Mouse (Mus musculus) central nervous system, embryonic 14 days (tissue): Measurements from ENCODE around the gene Ccdc8. TPM values are rescaled to one million over a fixed set of nuclear protein-coding genes. Genes with fewer than 3 reads are reported as not detected.

Experiments used
- polyA plus RNA-seq: library from polyadenylated mRNA; depleted of rRNA; stranded (reverse); fragments of >200 nt; gene quantifications from 2 replicates; pipeline ENCODE4 v1.2.3, GENCODE M21; 2012; rRNA removed

Gene Ccdc8
- polyA plus RNA-seq: 7.7 and 13.6 TPM in 2 replicates

DNA sequence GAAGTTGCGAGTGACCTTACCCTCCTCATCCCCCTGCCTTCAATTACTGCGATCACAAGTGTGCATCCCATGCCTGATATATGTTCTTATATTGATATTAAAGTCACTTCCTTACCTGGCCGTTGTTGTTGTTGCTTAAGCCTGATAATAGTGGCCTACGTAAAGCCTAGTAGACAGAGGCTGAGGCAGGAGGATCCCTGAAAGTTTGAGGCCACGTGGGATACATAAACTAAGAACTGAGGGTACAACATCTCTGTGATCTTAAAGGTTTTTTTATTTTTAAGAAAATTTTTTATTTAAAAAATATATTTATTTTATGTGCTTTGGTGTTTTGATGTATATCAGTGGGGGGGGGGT lies at the start of gene Ccdc8:
Gene Ccdc8, plus strand, starts transcription at position 258 of the 357 bp plus-strand sequence.

DNA sequence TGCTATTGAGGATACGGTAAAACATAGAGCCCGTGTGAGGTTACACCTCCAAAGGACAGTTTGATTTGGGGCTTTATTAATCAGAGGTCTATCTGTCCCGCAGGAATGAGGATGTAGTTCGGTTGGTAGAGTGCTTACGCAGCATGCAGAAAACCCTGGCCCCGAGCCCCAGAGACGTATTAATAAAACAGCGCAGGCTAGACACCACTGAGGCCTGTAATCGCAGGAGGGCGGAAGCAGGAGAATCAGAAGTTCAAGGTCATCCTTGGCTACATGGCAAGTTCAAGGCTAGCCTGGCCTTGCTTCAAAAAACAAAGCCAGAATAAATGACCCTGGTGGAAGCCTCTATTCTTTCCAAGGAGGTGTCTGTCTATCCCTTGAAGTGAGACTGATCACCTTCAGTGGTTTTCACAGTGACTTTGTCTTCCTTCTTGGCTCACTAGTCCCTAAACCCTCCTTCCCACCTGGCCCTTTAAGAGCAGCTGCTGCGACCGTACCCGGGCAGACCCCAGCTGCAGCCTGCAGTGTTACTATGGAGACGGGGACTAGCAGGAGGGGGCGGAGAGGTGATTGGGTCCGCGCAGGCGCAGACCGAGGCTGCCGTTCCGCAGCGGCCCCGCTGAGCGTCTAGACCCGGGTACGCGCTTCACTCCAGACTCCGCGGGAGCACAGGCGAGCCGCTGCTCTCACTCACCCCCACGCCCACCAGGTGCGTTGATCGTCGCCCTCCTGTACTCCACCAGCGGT lies 48.3 kb upstream of the Ccdc8 start, which contains the start of gene Pnmal2:
Gene Pnmal2, plus strand, starts transcription at position 622 of the 747 bp plus-strand sequence.

DNA sequence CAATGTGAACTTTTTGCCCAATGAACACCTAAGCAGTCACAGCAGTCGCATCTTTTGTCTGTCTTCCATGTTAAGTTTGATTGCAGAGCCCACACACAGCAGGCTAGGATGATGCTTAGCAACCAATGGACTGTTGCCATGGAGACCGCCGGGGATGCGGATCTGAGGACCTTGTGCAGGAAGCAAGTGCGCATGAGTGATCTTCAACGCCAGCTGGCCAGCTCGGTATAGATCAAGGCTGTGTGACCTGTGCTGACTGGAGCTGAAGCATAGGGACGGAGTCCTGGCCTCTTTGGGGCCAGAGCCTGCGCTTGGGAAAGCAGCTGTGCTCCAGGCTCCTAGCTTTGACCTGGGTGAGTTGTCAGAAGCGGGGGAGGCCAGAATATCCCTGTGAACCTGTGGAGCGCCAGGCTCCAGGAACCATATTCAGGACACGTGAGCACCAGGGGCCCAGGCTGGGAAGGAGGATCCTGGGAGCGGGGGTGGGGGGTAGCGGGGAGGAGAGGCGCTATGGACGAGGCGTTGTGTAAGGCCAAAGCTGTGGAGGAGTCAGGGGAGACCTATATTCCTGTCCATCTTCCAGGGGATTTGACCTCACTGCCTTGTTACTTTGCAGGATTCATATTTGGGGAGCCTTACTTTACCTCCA lies 32.8 kb upstream of the Ccdc8 start, which contains the start of gene Pnmal1:
Gene Pnmal1, plus strand, starts transcription at position 141 of the 649 bp plus-strand sequence.

DNA sequence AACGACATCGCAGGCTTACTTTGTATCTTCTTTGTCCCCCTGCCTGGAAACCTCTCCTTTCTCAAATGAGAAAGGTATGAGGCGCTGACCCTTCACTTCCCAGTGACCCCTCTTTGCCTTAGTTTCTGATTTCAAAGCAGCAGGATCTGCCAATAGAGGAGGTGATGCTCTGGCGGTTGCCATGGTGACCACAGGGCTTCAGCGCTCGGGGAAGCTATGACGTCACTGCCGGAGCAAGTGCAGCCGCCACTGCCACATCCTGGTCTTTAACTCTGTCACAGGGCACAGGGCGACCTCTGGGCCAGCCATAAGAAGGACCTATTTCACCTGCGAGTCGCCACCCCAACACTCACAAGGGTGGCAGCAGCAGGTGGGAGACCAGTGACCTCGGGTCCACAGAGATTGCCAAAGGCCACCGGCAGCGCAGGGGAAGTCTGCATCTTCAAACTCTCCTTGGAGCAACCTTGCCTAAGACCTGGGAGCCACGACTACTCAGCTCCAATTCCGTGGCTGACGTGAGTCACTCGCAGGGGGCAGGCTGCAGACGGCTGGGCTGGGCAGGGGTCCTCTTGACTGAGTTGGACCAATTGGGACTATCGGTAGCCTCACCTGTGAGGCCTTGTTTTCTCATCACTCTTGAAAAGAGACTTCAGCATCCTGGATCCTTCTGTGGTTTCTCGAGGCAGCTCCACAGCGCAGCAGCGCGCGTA lies 9.5 kb upstream of the Ccdc8 start, which contains the start of gene Gm42372:
Gene Gm42372, plus strand, starts transcription at position 228 of the 710 bp plus-strand sequence.

DNA sequence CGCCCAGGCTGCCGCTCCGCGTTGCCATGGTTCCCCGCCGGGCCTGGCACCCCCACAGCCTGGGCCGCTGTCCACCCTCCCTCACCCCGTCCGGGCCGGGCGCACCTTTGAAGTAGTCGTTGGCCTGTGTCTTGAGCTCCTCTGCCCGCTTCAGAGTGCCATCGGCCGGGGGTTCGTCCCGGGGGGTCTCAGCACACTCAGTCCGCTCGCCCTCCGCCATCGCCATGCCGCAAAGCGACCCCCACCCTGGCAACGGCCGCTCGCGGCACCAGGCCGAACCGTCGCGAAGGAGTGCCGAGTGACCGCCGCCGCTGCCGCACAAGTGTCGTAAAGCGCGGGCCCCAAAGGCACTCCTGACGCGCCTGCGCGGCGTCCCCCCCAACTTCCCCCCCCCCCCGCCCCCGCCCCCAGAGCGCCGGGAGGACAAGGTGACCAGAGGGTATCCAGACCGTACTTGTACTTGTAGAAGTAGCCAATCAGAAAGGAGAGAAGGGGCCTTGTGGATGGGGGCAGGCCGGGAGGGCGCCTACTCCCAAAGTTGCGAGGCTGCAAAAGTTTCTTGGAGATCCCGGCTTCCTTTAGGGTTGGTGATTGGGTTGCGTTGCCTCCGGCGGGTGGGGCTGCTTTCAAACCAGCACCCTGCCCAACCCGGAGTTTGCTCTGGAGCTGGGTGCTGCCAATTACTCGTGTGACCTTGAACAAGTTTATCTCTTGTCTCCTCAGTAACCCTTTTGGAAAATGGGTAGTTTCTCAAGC lies 35.3 kb downstream of the Ccdc8 start, which contains the start of gene Ppp5c:
Gene Ppp5c, minus strand, starts transcription at position 337 of the 756 bp plus-strand sequence.

Other genes starting within 250 kb of the Ccdc8 start
- 28.1 and 32.5 TPM in 2 replicates for gene Slc1a5, start 211.4 kb upstream of the Ccdc8 start, polyA plus RNA-seq
- 249 and 272 TPM in 2 replicates for gene Strn4, start 176.8 kb upstream of the Ccdc8 start, polyA plus RNA-seq
- 38.0 and 40.7 TPM in 2 replicates for gene Fkrp, start 176.0 kb upstream of the Ccdc8 start, polyA plus RNA-seq
- gene Prkd2, start 149.8 kb upstream of the Ccdc8 start, polyA plus RNA-seq: 13.3 and 16.4 TPM in 2 replicates
- gene Dact3, start 117.4 kb upstream of the Ccdc8 start, polyA plus RNA-seq: 34.5 and 44.4 TPM in 2 replicates
- 14.1 and 22.2 TPM in 2 replicates for gene Gng8, start 100.9 kb upstream of the Ccdc8 start, polyA plus RNA-seq
- 0.52 and 1.1 TPM in 2 replicates for gene Ptgir, start 86.2 kb upstream of the Ccdc8 start, polyA plus RNA-seq
- gene Calm3, start 68.6 kb upstream of the Ccdc8 start, polyA plus RNA-seq: 537 and 560 TPM in 2 replicates
- 53.0 and 56.7 TPM in 2 replicates for gene Pnmal2, start 48.0 kb upstream of the Ccdc8 start, polyA plus RNA-seq
- 23.7 and 27.1 TPM in 2 replicates for gene Pnmal1, start 33.0 kb upstream of the Ccdc8 start, polyA plus RNA-seq
- 7.9 and 10.3 TPM in 2 replicates for gene Gm42372, start 9.6 kb upstream of the Ccdc8 start, polyA plus RNA-seq
- 158 and 178 TPM in 2 replicates for gene Ppp5c, start 35.2 kb downstream of the Ccdc8 start, polyA plus RNA-seq
- gene Hif3a, start 69.7 kb downstream of the Ccdc8 start, polyA plus RNA-seq: 5.1 and 8.6 TPM in 2 replicates
- 1.6 and 1.7 TPM in 2 replicates for gene Psg16, start 81.3 kb downstream of the Ccdc8 start, polyA plus RNA-seq
- gene Ceacam3, start 157.6 kb downstream of the Ccdc8 start, polyA plus RNA-seq: 0.03 and 0.04 TPM in 2 replicates
- gene Psg29, start 210.8 kb downstream of the Ccdc8 start, polyA plus RNA-seq: 0.07 and 0.10 TPM in 2 replicates